Mouse (Mus musculus) olfactory bulb, adult 2 months (tissue): ENCODE data around the gene Arvcf.

Experiments
- CTCF ChIP-seq: fragments of 200-500 bp; IDR thresholded peaks from 2 replicates; pipeline ENCODE4 v1.5.1; 2012; ENCODE audit warnings: low read depth, mild to moderate bottlenecking, low read length, moderate library complexity; ENCODE audit not compliant: insufficient read depth
- POLR2A ChIP-seq: fragments of 200-500 bp; IDR thresholded peaks from 2 replicates; pipeline ENCODE4 v1.6.1; 2012; ENCODE audit warnings: mild to moderate bottlenecking, low read depth, low read length, moderate library complexity; ENCODE audit not compliant: insufficient read depth

DNA sequence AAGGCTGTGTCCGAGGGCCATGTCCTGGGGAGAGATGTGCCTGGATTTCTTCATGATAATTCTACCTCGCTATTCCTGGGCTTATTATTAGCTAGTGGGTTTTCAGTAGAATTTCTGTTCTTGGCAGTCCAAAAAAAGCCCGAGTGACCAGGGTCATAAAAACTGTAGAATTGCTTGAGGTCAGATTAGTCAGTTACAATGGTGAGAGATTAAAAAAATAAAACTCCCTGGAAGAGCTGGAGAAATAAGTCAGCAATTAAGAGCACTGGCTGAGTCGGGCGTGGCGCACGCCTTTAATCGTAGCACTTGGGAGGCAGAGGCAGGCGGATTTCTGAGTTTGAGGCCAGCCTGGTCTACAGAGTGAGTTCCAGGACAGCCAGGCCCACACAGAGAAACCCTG is 20.0 kb upstream of the Arvcf start:
- TF ChIP-seq CTCF (no peak), POLR2A (no peak)
